Mouse (Mus musculus) lung, postnatal 0 days (tissue): ENCODE results near the gene Ccdc62. TPM values are rescaled to one million over a fixed set of nuclear protein-coding genes. Genes with fewer than 3 reads are reported as not detected.

Source experiments
- ATAC-seq: fragments of 200-750 bp; cut with Nextera tagmentation; 2 replicates; pipeline ENCODE4 v1.8.0; 2017; ENCODE audit warnings: moderate library complexity
- DNase-seq: peaks from one replicate; pipeline ENCODE4 v3.0.0-alpha.2; 2016; ENCODE audit warnings: low spot score
- H3K27ac ChIP-seq: fragments of 300-500 bp; sonication (generic); 2 replicates; pipeline ENCODE4 v1.5.1; 2014; ENCODE audit warnings: antibody characterized with exemption, mild to moderate bottlenecking, low read length, mixed read lengths
- H3K27me3 ChIP-seq: fragments of 300-500 bp; sonication (generic); replicated peaks from 2 replicates; pipeline ENCODE4 v1.6.1; 2014; ENCODE audit warnings: low read length, mixed read lengths; ENCODE audit not compliant: insufficient read depth
- H3K36me3 ChIP-seq: fragments of 300-500 bp; sonication (generic); 2 replicates; pipeline ENCODE4 v1.6.1; 2014; ENCODE audit warnings: low read length, mixed read lengths; ENCODE audit not compliant: insufficient read depth
- H3K4me1 ChIP-seq: fragments of 300-500 bp; sonication (generic); 2 replicates; pipeline ENCODE4 v1.6.1; 2014; ENCODE audit warnings: antibody characterized with exemption, low read depth, low read length, mixed read lengths; ENCODE audit not compliant: insufficient read depth
- H3K4me2 ChIP-seq: fragments of 300-500 bp; sonication (generic); replicated peaks from 2 replicates; pipeline ENCODE4 v1.6.1; 2014; ENCODE audit warnings: low read depth, mild to moderate bottlenecking, low read length, moderate library complexity, mixed read lengths
- H3K4me3 ChIP-seq: fragments of 300-500 bp; sonication (generic); 2 replicates; pipeline ENCODE4 v1.5.1; 2014; ENCODE audit warnings: low read depth, low read length
- H3K9ac ChIP-seq: fragments of 300-500 bp; sonication (generic); replicated peaks from 2 replicates; pipeline ENCODE4 v1.6.1; 2014; ENCODE audit warnings: low read depth, mild to moderate bottlenecking
- H3K9me3 ChIP-seq: fragments of 300-500 bp; sonication (generic); 2 replicates; pipeline ENCODE4 v1.6.1; 2016; ENCODE audit warnings: low read length, mixed read lengths
- CTCF ChIP-seq: IDR thresholded peaks from 2 replicates; pipeline ENCODE4 v1.5.1; 2016; ENCODE audit warnings: antibody characterized with exemption, mild to moderate bottlenecking
- EP300 ChIP-seq: IDR thresholded peaks from 2 replicates; pipeline ENCODE4 v1.6.1; 2016; ENCODE audit warnings: antibody characterized with exemption, mild to moderate bottlenecking, control low read depth
- WGBS: fragments of 180-500 bp; shearing (Covaris S2); extraction: QIAGEN DNeasy Blood & Tissue Kit; methylation state at CpG from one replicate; pipeline ENCODE4 v1.1.7; 2014; 5-methylcytosine and 5-hydroxymethylcytosine counted together
- polyA plus RNA-seq: library from polyadenylated mRNA; unstranded; fragments of >200 nt; fragmentation: Nextera tagmentation; extraction: Ambion mirVana; gene quantifications from 2 replicates; pipeline ENCODE4 v1.2.1, GENCODE M21; 2015

Ccdc62 gene
- polyA plus RNA-seq, 1 experiment from 2014 or later = 6.3 TPM

DNA sequence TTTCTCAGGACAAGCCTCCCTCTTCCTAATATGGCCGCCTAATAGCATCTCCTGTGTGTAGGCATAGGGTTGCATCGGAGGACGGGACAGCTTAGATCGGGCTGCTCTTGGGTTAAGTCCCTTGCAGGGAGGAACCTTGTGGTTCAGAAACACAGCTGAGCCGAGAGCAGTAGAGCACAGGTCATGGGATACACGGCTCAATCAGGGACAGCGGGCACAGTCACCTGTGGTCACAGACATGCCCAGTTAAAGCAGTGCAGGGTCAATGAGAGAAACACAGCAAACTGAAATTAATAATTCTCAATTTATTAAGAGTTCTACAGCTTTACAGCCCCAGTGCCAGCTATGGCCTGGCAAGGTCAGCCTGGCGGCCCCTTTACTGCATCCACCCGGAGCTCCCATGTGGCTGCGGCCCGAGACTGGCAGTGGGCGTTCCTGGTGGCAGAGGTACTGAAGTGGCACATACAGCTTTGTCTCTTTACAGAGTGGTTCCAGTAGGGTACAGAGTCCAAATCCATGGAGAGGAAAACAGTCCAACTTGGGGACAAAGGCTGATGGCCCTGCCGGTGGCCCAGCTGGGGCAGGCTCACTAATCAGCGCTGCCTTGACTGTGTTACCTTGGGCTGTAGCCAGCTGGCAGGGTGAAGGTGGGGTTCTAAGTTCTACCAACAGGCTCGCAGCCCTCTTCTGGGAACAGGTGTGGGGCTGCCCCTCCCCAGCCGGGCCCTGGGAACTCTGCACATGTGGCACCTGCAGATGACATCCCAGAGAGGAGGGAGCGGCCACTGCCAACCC lies 74.1 kb downstream of the Ccdc62 start:
- ATAC-seq = no peak
- H3K27ac ChIP-seq = no peak overlapping the region

DNA sequence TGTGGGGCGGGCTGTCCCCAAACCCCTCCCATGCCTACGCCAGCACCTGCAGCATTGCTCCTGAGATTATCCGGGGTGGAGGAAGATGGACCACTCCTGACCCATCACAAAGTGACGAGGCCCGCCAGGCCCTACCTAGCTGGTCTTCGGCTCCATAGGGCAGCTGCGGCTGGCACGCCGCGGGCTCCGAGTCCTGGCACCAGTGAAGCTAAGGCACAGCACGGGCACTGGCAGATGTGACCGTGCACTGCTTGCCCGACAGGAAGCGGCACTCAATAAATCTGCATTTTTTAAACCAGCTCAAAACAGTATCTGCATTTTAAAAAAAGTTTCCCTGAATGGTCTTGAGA lies 74.6 kb downstream of the Ccdc62 start:
- 90% methylated on average over 15 of the region's 15 CpGs for WGBS
- H3K27ac ChIP-seq = no peak overlapping the region

More for the DNA sequence above, 74.1 kb downstream of the Ccdc62 start:
- Histone ChIP-seq H3K4me3 (no peak overlapping the region), H3K9ac (no peak overlapping the region), H3K36me3 (peaks cover 43% of the 10 kb centered on the region), H3K4me1 (no peaks in the 10 kb centered on the region), H3K4me2 (no peak overlapping the region), H3K9me3 (no peaks in the 10 kb centered on the region), H3K27me3 (no peaks in the 10 kb centered on the region)
- no peak for TF ChIP-seq CTCF
- TF ChIP-seq EP300 = no peak
- WGBS = 80% methylated on average over 17 of the region's 17 CpGs
- no peak for DNase-seq

DNA sequence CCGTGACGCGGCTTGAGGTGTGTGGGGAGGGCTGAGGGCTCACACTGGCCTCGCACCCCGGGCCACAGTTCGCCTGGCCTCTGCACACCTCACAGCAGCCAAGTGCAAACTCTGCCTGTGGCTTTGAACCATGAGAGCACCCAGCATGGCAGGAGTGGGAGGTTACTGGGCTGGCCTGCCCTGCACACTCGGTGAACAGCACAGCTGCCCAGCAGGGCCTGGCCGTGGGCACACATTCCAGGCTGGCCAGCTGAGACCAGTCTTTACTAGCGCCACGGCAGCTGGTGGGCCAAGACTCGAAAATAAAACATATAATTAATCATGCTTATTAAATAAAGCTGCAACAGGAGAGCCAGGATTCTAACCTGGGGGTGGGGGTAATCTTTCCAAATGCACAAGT lies 75.1 kb downstream of the Ccdc62 start:
- H3K27me3 ChIP-seq = no peaks in the 10 kb centered on the region
- H3K9me3 ChIP-seq = no peaks in the 10 kb centered on the region
- 86% methylated on average over 11 of the region's 11 CpGs for WGBS
- H3K9ac ChIP-seq = no peak overlapping the region
- no peaks in the 10 kb centered on the region for H3K4me1 ChIP-seq
- DNase-seq (no peak), ATAC-seq (no peak)
- no peak overlapping the region for H3K4me2 ChIP-seq
- TF ChIP-seq CTCF (no peak), EP300 (no peak)
- no peak overlapping the region for H3K27ac ChIP-seq
- H3K36me3 ChIP-seq = peaks cover 43% of the 10 kb centered on the region
- H3K4me3 ChIP-seq = no peak overlapping the region

More for the DNA sequence above, 74.6 kb downstream of the Ccdc62 start:
- DNase-seq = no peak
- H3K9me3 ChIP-seq = no peaks in the 10 kb centered on the region
- peaks cover 43% of the 10 kb centered on the region for H3K36me3 ChIP-seq
- no peaks in the 10 kb centered on the region for H3K4me1 ChIP-seq
- no peak overlapping the region for H3K9ac ChIP-seq
- H3K4me2 ChIP-seq = no peak overlapping the region
- no peak for ATAC-seq
- H3K4me3 ChIP-seq = no peak overlapping the region
- TF ChIP-seq EP300 (no peak), CTCF (no peak)
- no peaks in the 10 kb centered on the region for H3K27me3 ChIP-seq

DNA sequence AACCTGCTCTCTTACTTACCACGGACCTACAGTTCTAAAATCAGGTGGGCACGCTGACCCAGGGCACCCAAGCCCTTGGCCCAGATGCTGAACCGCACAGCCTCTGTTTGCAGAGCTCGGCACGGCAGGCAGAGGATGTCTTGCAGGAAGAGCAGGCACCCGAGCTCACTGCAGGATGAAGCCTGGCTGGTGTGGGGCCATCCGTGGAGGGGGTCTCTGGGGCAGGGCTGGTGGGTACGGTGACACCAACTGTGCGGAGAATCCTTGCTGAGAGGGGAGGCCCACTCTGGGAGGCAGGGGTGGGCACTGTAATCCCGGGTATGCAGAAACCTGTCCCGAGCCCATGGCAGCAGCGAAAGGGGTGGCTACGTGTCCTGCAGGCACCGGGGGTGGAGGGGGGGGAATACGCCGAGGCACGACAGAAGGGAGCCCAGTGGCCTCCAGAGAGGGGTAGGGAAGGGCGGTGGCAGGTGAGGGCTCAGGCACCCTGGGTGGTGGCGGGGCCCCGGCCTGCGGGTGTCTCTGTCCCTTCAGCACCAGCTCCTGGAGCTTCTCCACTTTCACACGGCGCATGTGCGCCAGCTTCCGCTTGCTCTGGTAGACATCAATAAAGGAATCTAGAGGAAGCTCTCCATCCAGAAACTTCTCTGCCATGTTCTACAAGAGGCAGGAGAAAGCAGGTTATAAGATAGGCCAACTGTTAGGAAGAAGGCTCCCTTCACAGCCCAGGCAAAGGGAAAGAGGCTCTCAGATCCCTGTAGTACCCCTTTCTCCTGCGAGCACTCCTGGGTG lies 75.8 kb downstream of the Ccdc62 start:
- DNase-seq = no peak
- Histone ChIP-seq H3K4me3 (no peak overlapping the region), H3K27me3 (no peaks in the 10 kb centered on the region), H3K4me1 (peaks cover 4% of the 10 kb centered on the region; the same call in 1 of the 2 replicates), H3K36me3 (peaks cover 43% of the 10 kb centered on the region), H3K4me2 (no peak overlapping the region), H3K9ac (no peak overlapping the region), H3K9me3 (no peaks in the 10 kb centered on the region), H3K27ac (no peak overlapping the region)
- WGBS = 86% methylated on average over 23 of the region's 26 CpGs
- ATAC-seq = no peak
- TF ChIP-seq CTCF (no peak), EP300 (no peak)

DNA sequence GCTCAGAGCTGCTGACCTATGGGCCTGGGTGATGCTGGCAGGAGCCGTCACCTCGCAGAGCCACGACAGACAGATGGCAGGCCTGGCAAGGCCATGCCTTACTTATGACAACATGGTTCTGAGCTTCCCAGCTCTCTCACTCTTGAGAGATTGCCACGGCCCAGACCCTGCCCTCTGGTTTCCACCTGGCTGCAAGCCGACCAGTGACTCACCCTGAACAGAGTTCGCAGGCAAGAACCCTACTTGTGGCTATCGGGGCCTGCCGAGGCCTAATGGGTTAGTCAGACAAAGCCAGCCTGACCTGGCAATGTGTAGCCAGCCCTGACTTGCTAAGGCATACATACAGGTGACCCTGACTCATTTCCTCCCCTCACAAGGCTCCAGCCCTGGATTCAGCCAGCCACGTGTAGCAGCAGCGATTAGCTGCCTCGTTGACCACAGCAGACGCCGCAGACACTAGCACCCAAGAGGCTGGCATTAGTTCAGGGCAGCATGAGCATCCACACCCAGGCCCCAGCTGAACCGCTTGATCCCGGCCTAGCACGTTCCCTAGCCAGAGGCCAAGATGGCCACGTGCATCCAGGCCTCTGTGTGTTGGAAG lies 76.5 kb downstream of the Ccdc62 start:
- Histone ChIP-seq H3K27me3 (no peaks in the 10 kb centered on the region), H3K27ac (no peak overlapping the region), H3K4me2 (no peak overlapping the region), H3K36me3 (peaks cover 43% of the 10 kb centered on the region), H3K4me3 (no peak overlapping the region), H3K4me1 (peaks cover 11% of the 10 kb centered on the region; the same call in 1 of the 2 replicates), H3K9ac (no peak overlapping the region), H3K9me3 (no peaks in the 10 kb centered on the region)
- WGBS = 84% methylated on average over 17 of the region's 17 CpGs
- TF ChIP-seq CTCF (no peak), EP300 (no peak)
- DNase-seq (no peak), ATAC-seq (no peak)

DNA sequence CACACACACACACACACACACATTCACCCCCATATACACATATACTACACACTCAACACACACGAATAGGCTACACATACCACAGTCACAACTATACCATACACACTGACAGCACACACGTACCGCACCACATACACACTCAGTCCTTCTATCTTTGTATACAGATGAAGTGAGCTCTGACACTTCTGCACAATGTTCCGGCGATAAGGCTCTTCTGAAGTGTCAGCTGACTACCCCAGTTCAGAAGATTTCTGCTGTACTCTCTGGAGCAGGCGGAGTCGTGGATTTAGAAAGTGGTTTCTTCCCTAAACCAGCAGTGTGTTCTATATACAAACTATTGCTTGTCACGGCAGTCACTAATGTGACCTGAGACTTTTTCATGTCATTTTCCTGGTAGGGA lies 79.6 kb downstream of the Ccdc62 start:
- peaks cover 33% of the 10 kb centered on the region for H3K36me3 ChIP-seq
- no peaks in the 10 kb centered on the region for H3K27me3 ChIP-seq
- DNase-seq = no peak
- H3K4me1 ChIP-seq = peaks cover 24% of the 10 kb centered on the region; the same call in 1 of the 2 replicates
- H3K4me3 ChIP-seq = no peak overlapping the region
- TF ChIP-seq CTCF (no peak), EP300 (no peak)
- H3K9ac ChIP-seq = no peak overlapping the region
- no peak overlapping the region for H3K27ac ChIP-seq
- no peaks in the 10 kb centered on the region for H3K9me3 ChIP-seq
- 54% methylated on average over 8 of the region's 8 CpGs for WGBS
- no peak for ATAC-seq
- H3K4me2 ChIP-seq = no peak overlapping the region
